Mouse (Mus musculus): Measurements from ENCODE around the gene Zfp661.
A peak's percentile ranks its signal among the peaks of the same experiment; 100 is the strongest.
"Not testable (repeated sequence)": the region's sequence is repeated elsewhere in the genome, so short reads cannot be mapped to it uniquely, and the experiment has no call there.

Gene Zfp661

DNA sequence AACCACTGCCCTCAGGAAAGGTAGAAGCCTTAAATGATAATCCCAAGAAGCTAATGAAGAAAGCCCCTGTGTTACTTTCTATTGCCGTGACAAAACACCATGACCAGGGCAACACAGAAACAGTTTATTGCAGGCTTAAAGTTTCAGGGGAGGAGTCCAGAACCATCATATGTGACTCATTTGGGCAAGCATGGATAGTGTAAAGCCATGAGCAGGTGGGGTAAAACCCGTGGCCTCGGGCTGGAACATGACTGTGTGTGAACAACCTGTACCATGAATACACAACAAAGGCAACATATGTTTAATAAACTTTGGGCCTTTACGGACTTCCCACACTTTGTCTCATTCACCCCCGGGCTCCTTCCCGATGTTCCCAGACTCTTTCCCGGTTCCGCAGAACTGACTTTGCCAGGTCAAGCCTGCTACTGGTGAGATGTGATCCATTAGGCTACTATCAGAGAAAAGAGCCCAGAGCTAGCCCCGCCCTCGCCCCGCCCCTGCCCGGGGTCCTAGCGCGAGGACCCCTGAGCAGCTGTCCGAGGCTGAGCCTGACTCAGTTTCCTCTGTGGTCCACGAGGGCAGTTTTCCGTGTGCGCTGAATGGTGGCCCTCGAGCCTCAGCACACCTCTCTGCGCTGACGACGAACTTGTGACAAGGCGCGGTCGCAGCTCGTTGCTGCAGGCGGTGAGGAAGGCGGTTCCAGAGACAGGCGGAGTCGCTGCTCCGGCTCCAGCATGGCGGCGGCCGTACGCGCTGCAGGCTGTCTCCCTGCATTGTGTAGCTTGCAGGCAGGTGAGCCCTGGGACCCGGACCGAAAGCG, at the start of gene Zfp661, which contains the start of gene Mrps5:
Gene Zfp661, minus strand, starts transcription at position 401 of the 820 bp plus-strand sequence.
Gene Mrps5, plus strand, starts transcription at position 529 of the 820 bp plus-strand sequence.
- DNase-seq, result peak; percentile 89

DNA sequence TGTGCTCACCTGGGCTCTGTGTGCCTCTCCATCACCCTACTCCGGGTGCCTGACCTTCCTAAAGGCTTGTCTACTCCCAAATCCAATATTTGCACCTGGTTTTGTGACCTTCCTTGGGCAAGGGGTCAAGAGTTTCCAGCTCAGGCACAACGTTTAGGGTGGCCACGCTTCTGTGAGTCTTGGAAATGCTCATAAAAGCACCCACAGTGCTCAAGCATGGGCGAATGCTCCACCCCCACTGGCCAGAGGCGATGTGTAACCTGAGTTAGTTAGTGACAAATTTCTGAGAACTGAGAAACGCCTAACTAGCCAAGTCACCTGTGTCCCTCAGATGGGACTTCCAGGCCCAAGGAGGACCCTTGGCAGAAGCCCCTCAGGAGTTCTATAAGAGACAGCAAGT, 48.7 kb upstream of the Zfp661 start:
- peak; percentile 83 for DNase-seq

DNA sequence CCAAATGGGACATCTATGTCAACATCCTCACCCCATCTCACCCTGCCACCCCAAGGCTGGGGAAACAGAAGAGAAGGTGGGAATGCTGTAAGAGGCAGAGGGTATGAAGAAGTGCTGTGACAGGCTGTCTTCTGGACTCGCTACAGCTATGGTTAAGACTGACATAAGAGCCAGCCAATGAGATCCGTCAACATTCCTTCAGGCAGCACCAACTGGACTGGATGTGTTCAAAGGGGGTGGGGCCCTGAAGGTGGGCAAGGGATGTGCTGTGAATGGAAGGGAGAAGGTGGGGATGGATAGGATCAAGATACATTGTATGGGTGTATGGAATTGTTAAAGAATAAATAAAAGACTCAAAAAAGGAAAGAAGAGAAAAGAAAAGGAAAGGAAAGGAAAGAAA, 45.7 kb upstream of the Zfp661 start:
- no peak for DNase-seq

DNA sequence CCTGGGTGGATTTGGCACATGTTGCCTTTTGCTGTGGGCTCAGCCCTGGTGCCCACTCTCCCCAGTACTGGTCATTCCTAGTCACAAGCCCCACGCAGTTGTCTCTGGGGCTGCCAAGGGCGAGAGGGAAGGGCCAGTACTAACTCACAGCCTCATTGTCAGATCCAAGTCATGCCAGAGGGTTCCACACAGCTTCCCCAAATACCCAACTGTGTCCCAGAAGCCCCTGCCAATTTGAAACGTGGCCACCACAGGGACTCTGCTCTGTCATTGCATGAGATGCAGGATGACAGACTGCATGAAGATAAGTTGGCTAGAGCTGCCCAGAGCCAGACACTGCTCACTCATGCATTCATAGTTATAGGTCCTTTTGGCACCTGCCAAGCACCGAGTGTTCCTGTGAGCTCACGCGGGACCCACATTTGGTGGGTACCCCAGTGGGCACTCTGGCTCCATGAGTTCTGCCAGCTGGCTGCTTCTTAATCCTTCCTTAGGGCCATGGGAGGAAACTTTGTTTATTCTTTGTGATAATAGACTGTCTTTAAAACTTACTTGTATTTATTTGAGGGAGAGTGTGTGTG, 41.2 kb upstream of the Zfp661 start:
- DNase-seq, result no peak

DNA sequence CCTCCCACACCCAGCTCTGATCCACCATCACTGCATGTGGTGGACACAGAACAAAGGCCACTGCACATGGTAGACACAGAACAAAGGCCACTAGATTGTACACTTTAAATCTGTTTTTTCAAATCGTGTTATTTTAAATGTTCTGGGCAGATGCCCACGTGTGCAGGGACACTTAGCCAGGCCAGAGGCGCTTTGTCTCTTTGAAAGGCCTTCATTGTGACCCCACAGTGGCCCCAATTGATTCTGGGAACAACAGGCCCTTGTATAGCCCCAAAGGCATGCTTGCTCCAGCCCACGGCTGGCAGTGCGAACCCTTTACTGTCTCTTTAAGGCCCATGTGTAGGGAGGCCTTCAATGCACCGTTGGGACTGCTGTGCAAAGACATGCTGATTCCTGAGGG, 40.5 kb upstream of the Zfp661 start:
- DNase-seq, result no peak

DNA sequence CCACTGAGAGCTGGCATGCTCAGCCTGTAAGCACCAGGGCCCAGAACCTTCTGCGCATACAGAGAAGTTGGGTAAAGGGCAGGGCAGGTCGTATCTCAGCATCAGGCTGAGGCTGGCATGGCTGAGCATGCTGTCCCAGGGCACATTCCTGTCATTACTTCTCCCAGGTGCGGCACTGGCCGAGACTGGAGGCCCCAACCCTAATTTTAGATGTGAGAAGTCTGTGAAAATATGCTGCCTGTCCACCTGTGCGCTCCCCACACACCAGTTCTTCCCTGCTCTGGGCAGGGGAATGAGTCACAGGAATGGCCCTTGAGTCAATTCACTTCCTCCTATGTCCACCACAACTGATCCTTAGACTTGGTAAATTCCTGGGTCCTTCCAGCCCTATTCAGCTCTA, 38.8 kb upstream of the Zfp661 start:
- DNase-seq, result peak; percentile 42

DNA sequence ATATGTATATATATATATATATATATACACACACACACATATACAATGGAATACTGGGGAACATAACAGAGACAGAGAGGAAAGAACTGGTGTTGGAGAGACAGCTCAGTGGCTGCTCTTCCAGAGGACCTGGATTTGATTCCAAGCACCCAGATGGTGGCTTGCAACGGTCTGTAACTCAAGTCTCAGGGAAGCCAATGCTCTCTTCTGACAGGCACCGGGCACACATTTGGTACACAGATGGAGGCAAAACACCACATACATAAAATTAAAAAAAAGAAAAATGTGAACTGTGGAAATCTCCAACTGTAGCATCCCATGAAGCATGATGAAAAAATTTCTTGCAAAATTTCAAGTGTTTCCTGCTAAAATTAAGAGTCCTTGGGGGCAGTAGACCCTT, 37.9 kb upstream of the Zfp661 start:
- DNase-seq, result no peak

DNA sequence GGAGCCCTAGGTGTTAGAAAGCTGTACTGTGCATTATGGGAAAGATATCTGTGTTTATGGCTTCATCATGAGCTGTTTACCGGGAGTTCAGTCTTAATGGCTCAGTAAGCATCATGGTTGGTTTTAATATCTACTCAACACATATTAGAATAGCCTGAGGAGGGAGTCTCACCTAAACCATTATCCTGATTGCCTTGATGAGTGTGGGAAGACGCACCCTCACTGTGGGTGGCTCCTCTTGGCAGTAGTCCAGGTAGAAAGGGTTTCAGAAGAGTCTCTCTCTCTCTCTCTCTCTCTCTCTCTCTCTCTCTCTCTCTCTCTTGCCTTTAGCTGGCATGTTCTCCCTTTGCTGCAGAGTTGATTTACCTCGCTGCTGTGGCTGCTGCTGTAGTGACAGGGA, 35.2 kb upstream of the Zfp661 start:
- no peak for DNase-seq

DNA sequence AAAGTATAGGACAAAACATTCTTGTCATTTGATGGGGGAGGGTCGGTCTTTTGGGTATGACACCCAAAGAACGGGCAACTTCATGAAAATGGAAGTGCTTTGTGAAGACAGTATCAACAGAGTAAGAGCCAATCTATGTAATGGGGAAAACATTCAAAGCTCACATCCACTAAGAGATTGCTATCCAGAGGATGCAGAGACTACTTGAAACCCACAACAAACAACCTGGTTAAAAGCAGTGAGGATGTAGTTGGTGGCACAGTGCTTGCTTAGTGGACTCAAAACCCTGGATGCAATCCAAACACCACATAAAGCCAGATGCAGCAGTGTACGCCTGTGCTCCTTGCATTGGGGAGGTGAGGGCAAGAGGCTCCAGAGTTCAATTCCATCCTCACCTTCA, 32.4 kb upstream of the Zfp661 start:
- no peak for DNase-seq

DNA sequence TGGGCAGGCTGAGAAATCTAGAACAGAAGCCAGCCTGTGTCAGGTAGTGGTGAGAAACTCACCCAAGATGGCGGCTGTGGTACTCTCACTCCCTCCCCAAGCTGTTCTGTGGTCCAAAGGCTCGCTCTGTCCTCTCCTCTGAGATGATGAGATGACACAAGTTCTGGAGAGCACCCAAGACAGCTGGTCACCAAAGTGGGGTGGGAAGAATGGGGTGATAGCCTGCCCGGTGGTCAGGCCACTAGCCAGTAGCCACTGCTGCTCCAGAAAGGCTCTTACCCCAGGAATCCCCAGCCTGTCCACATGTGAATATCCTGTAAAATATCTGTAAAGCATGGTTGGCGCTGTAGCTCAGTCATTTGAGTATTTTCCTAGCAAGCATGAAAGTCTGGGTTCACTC, 25.4 kb upstream of the Zfp661 start:
- DNase-seq, result no peak

DNA sequence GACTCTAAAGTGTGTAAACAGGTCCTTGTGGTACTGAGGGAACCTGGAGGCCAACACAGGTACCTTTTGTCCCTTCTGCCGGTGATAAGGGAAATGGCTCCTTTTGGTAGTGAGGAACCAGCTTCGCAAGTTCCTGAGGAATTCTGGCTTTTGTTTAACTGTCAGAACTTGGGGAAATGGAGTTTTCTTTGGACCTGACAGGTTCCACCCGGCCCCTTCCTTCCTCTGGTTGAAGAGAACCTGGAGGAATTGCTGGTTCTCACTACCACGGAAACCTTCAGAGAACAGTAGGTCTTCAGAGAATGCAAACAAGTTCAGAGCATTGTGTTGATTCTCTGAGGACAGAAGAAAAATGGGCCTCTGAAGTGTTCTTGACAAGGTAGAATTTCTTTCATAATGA, 24.5 kb upstream of the Zfp661 start:
- no peak for DNase-seq

DNA sequence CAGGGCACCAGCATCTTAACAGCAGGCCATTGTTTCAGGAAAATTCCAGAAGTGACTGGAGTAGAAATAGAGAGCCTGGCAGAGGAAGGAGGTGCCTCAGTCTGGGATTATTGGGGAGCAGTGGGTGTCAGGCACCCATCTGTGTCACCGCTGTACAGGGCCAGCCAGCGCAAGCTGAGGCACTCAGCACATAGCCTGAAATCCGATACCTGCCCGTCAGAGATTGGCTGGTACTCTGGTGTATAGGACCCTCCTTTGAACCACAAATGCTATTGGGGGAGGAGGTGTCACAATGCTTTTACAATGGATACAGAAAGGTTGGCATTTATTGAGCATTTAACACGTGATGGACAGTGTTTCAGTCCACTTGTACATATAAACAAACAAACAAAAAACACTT, 22.1 kb upstream of the Zfp661 start:
- DNase-seq, result no peak

DNA sequence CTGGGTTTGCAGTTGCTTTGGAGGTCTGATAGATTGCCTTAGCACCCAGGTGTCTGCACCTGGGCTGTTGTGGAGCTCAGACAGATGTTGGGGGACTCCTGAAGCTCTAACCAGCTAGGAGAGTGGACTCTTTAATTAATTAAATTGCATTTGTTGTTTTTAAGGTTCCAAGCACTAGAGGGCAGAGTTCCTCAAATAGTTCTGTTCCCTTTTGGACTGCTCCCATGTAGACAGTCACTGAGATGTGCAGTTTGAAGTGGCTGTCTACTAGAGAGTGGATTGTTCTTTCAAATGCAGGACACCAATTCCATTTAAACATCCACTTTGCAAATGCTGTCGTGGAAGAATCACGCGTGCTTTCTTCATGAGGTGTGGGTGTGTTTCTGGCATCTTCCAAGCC, 21.3 kb upstream of the Zfp661 start:
- DNase-seq, result no peak

DNA sequence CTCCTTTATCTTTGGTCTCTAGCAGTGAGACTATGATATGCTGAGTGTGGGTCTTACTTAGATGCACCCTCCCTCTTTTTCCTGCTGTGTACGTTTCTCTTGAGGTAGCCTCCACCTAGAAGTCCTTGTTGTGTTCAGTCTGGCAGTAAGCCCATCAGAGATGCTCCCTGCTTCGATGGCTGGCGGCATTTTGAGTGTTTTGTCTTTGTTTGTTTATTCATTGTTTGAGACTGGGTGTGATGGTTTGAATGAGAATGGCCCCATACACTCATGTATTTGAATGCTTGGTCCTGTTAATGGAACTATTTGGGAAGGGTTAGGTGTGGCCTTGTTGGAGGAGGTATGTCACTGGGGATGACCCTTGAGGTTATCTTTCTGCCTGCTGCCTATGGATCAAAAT, 18.3 kb upstream of the Zfp661 start:
- no peak for DNase-seq

DNA sequence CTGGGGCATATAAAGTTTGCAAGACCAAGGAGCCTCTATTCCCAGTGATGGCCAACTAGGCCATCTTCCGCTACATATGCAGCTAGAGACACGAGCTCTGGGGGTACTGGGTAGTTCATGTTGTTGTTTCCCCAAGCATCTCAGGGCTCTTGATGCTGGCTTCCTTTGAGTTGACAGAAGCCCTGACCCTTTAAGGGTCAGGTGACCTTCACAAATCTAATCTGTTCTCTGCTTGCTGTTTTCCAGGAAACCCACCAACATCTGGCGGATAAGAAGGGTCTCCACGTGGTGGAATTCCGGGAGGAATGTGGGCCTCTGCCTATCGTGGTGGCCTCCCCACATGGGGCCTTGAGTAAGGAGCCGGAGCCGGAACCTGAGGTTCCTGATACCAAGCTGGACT, 16.5 kb upstream of the Zfp661 start:
- DNase-seq, result not testable (repeated sequence)

DNA sequence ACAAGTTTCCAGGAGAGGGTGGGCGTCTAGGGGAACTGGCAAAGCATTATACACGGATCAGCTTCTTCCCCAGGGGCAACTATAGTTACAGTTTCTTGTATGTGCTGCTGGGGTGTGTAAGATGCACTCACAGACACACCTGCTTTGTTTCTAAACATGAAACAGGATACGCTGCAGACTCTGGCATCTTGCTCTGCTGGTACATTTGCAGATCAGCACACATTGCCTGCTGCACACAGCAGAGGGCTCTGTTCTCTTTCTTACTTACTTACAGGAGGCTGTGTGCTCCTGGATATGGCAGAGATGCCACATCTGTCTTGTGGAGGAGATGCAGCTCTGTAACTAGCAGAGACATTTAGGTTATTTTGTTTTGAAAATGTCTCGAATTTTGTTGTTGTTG, 3.9 kb upstream of the Zfp661 start:
- DNase-seq, result no peak

DNA sequence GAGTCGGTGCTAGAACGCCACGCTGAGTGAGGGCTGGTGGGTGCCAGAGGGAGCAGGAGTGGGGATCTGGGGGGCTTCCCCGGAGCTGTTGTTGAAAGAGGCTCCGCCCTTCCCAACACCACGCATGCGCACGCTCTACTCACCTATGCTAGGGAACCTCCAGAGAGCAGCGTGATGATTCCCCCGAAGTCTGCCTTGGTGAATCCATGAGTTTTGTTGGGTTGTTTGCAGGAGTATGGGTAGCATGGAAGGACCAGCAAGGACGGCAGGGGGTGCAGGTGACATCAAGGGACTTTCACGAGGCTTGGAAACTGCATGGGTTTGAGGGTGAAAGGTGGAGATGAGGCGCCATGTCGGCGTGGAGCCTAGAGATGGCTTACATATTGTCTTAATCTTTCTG, 3.3 kb upstream of the Zfp661 start:
- DNase-seq, result no peak

DNA sequence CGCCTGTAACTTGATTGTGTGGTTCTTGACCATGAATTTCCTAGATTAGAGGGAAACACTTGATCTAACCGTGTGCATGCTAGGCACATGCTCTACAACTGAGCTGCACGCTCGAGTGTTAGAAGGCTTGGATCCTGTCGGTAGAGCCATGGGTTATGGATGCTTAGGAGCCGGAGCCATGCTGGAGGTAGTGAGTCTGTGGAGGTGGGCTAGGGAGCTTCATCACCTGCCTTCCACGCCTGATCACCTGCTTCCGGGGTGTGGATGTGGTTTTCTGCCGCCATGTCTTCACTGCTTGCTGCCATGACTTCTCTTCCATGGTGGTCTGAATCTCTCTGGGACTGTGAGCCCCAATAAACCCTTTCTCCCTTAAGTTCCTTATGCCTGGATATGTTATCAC, 2.0 kb upstream of the Zfp661 start:
- DNase-seq, result no peak

DNA sequence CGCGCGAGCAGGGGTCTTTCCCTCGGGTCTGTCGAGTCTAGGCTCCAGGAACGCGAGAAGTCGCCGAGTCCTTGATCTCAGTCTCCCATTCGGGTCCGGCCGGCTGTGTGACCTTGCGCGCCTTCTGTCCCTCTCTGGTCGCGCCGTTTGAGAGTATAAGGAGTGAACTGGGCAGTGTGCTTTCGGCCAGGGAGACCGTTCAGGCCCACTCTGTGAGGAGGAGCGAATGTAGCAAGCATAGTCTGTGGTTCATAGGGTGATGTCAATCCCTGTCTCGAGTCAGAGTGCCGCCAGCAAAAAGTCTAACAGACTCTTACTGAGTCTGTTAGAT, 585 bp upstream of the Zfp661 start:
- DNase-seq, result no peak

DNA sequence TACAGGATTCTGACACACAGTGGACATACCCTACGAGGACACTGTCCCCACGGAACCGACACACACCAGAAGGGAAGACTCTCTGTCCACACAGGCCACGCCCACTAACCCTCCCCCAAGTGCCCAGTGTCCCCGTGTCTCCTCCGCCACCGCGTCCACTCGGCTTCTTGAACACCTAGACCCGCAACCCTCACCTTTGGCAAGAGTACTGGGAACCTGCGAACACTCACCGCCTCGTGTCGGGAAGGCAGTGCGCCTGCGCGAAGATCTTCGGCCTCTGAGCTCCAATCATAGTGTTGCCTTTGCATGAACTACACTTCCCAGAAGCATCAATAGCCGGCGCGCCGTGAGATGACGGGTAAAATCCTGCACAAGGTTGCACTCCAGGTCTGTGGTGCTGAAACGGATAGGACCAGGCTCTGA, 2.4 kb downstream of the Zfp661 start:
- peak; percentile 95 for DNase-seq

DNA sequence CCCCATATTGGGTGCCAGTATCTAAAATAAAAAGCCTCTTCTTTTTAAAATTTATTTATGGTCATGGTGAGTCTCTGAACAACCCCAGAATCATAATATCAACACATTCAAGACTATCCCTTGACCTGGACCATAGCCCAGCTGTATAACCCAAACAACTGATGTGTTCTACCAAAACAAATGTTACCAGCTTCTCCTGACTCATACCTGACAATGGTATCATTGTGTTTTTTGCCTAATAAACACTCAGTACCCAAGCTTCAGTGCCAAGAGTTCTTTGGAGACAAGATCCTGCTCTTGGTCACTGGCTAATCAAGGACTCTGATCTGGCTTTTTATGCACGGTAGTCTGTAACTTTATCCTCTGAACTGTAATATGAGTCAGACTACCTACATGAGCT, 13.6 kb downstream of the Zfp661 start:
- DNase-seq, result no peak

DNA sequence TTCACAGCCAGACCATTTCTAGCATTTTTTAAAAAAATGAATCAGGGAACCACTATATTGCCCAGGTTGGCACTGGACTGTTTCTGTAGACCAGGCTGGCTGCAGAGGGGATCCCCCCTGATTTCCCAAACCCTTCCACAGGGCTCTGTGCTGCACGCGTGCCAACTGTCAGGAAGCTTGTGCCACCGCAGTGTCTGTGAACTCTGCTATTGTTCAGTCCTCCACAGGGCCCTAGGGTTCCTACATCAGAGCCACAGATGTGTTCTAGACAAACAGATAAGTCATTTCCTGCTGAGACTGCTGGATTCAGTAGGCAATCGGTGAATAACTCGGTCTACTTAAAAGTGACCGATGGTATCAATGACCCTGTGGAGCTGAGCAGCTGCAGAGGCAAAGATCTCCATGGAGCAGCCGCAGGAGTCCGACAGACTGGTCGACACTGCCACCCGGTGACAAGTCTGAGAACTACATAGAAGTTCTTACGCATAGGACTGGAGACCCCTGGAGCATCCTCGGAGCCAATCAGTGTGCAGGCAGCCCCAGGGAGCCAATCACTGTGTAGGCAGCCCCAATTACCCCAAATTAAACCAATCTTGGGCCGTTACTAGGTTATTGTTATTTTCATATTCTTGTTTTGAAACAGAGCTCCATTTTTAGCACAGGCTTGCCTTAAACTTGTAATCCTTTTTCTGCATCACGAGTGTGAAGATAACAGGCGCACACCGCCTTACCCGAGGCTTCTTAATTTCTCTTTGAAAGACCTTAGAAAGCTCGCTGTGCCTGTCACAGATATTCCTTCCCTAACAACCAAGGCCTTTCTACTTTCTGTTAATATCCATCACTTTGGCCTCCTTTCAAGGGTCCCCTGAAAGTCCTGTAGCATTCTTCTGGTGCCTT, 27.6 kb downstream of the Zfp661 start:
- DNase-seq, result peak; percentile 80

DNA sequence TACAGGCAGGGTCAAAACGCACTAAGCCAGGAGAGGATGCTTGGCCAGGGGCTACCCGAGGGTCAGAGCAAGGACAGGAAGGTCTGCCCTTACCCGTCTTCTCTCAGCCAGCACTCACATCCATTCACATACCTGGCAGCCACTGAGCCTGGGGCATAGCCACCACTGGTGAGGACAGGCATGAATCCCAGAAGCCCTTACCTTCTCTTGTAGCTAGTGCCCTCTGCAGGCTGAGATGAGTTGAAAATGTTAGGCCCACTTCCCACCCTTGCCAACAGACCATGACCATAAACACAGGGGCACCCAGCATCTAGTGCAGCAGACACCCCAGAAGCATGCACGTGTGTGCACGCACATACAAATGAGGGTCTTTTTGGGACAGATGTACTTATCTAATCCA, 35.8 kb downstream of the Zfp661 start:
- DNase-seq, result peak; percentile 24

DNA sequence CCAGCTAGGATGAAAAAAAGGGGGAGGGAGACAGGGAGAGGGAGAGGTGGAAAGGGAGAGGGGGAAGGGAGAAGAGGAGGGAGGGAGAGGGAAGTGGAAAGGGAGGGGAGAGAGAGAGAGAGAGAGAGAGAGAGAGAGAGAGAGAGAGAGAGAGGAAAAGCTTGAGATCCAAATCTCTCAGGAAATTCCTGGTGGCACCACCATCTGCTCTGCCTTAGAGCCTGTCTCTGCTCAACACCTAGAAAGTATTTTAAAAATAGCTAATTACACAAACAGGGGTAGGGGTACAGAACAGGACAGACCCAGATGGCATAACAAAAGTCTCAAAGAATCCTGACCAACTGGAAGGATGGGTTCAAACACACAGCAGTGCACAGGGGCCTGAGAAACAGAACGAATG, 36.4 kb downstream of the Zfp661 start:
- DNase-seq, result no peak

All from kidney, adult 18-20 months (tissue).